Mouse (Mus musculus): Measurements from ENCODE around the gene 1700018B08Rik. TPM values are rescaled to one million over a fixed set of nuclear protein-coding genes. Genes with fewer than 3 reads are reported as not detected.
A peak's percentile ranks its signal among the peaks of the same experiment; 100 is the strongest.

Gene 1700018B08Rik
- polyA plus RNA-seq, 1 experiment, result not detected

DNA sequence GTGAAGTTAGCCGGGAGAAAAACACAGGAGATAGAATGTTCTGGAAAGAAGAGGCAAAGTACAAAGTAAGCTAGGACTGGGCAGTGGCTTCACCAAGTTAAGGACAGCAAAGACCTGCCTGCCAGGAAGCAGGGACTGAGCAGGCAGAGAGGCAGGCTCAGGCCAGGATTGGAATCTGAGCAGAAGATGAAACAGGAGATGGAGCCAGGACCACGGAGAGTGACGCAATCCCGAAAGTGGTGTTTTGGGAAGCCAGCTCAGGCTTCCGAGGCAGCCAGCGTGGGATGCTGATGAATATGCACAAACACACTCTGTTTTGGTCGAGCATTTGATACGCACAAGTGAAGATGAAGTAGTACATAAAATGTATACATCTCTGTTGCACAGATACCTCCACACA, 39.5 kb upstream of the 1700018B08Rik start:
- Histone ChIP-seq H3K27ac (ENCODE audit: insufficient read depth, low read length) (no peak overlapping the region), H3K4me3 (ENCODE audit: insufficient read depth, low read length) (no peak overlapping the region), H3K4me1 (ENCODE audit: control insufficient read depth, insufficient read depth, low read length) (no peaks in the 10 kb centered on the region)
- TF ChIP-seq CTCF (IDR thresholded peaks at IDR 0.05; ENCODE audit: borderline replicate concordance, insufficient read depth, low read length) (no peak), POLR2A (IDR thresholded peaks at IDR 0.05; ENCODE audit: low read depth, low read length) (no peak)

DNA sequence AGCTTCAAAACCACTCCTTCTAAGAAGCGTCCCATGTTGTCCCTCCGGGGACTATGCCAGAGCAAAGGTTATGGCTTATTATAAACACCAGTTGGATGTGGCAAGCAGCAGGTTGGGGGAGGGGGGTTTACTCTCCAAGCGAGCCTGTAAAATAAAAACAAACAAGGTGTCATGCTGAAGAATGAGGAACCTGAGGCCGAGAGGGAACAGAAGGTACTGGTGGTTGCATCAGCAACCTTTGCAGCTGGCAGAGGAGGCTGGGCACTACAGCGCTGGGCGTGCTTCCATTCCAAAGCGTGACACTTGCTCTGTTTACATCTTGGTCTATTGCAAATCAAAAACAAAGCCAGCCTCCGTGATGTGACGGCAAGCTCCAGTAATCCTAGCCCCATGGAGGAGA, 36.3 kb upstream of the 1700018B08Rik start:
- peaks cover 4% of the 10 kb centered on the region; the same call in 1 of the 2 replicates for H3K4me1 ChIP-seq (ENCODE audit: control insufficient read depth, insufficient read depth, low read length)
- no peak overlapping the region for H3K27ac ChIP-seq (ENCODE audit: insufficient read depth, low read length)
- TF ChIP-seq CTCF (IDR thresholded peaks at IDR 0.05; ENCODE audit: borderline replicate concordance, insufficient read depth, low read length) (no peak), POLR2A (IDR thresholded peaks at IDR 0.05; ENCODE audit: low read depth, low read length) (no peak)
- H3K4me3 ChIP-seq (ENCODE audit: insufficient read depth, low read length), result no peak overlapping the region

DNA sequence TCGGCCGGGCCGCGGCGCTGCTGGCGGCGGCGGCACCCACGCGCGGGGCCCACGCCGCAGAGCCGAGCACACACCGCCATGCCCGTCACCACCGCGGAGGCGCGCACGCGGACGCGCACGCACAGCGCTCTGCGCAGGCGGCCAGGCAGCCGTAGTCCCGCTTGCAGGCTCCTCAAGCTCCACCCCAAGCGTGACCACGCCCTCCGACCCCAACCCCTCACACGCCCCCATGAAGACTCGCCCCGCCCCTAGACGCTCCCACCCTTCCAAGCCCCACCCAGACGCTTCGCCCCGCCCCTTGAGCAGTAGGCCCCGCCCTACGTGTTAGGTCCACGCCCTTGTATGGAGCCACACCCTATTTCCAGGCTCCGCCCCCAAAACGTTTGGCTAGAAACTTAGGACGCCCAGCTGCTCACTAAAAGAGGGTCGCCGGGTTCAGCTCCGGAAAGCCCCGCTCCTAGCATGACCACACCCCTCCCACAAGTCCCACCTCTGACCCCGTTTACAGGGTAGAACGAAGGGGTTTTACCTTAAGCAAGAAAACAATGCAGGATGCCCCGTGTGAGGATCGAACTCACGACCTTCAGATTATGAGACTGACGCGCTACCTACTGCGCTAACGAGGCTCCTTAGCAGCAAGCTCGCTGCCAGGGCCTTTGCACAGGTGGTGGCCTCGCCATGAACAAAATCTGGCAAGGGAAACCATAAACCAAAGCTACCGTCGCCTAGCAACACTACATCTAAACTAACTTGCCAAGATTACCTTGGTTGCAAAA, 34.7 kb upstream of the 1700018B08Rik start, which contains the start of gene Fbxo31:
TSS of gene Fbxo31 (minus strand) at position 131 of the 776 bp plus-strand sequence.
- Histone ChIP-seq H3K27ac (ENCODE audit: insufficient read depth, low read length) (no peak within 1 kb of the TSS), H3K4me1 (ENCODE audit: control insufficient read depth, insufficient read depth, low read length) (peaks cover 4% of the 10 kb centered on the region; the same call in 1 of the 2 replicates), H3K4me3 (ENCODE audit: insufficient read depth, low read length) (peak within 1 kb of the TSS; percentile 85)
- TF ChIP-seq POLR2A (IDR thresholded peaks at IDR 0.05; ENCODE audit: low read depth, low read length) (peak; percentile 89), CTCF (IDR thresholded peaks at IDR 0.05; ENCODE audit: borderline replicate concordance, insufficient read depth, low read length) (no peak)

DNA sequence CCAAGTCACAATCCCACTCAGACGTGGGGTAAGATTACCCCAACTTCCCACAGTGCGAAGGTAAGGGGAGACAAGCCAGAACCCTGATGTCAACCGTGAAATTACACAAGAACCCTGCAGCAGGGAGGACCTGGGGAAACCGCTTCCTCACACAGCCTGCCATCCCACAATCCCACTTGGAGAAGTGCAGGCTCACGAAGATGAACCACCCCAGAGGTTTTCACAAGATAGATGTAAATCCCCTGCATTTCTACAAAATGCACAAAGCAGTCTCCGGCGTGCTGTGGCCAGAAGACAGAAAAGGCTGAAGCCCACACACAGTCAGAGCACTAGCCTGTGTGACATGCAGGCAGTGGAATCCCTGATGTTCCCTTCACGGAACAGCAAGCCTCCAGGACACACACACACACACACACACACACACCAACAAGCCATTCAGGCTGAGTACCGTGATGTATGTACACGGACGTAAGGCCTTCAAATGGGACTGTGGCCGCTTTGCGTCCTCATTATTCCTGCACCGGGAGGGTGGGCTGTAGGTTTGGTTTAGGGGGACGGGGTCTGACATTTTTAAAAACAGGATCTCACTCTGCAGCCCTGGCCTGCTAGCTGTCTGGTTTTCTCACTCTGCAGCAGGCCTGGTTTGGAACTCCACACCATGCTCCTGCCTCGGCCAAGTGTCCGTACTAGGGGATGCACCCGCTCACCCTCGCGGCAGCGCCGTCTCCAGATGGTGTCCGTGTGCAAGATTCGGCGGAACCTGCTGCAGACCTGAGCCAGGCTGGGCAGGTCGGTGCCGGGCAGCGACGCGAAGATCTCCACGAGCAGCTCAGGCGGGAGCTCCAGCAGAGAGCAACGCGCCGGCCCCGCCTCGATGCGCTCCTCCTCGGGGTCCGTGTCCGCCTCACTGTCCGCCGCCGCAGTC, 33.9 kb upstream of the 1700018B08Rik start:
- TF ChIP-seq CTCF (IDR thresholded peaks at IDR 0.05; ENCODE audit: borderline replicate concordance, insufficient read depth, low read length) (no peak), POLR2A (IDR thresholded peaks at IDR 0.05; ENCODE audit: low read depth, low read length) (no peak)
- peak overlapping the region; percentile 85 for H3K4me3 ChIP-seq (ENCODE audit: insufficient read depth, low read length)
- H3K27ac ChIP-seq (ENCODE audit: insufficient read depth, low read length), result no peak overlapping the region
- H3K4me1 ChIP-seq (ENCODE audit: control insufficient read depth, insufficient read depth, low read length), result peaks cover 4% of the 10 kb centered on the region; the same call in 1 of the 2 replicates

DNA sequence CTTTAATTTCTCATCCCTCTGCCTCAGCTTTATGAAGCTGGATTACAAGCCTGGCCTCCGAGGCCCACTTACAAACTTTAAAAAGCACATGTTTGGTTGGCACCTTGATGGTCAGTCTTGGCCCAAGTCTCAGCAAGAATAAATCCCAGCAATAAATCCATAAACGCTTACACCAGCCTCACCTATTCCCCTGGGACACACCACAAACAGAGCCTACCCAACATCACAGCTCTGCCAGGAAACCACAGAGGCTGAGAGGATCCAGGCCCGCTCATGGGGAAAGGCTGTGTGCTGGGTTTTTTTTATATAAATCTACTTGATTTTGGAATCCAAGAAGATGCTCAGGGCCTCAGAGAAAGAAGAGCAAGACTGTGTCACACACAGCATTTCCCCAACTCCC, 31.5 kb upstream of the 1700018B08Rik start:
- Histone ChIP-seq H3K4me1 (ENCODE audit: control insufficient read depth, insufficient read depth, low read length) (peaks cover 4% of the 10 kb centered on the region; the same call in 1 of the 2 replicates), H3K27ac (ENCODE audit: insufficient read depth, low read length) (no peak overlapping the region), H3K4me3 (ENCODE audit: insufficient read depth, low read length) (no peak overlapping the region)
- TF ChIP-seq POLR2A (IDR thresholded peaks at IDR 0.05; ENCODE audit: low read depth, low read length), result no peak
- no peak for TF ChIP-seq CTCF (IDR thresholded peaks at IDR 0.05; ENCODE audit: borderline replicate concordance, insufficient read depth, low read length)

DNA sequence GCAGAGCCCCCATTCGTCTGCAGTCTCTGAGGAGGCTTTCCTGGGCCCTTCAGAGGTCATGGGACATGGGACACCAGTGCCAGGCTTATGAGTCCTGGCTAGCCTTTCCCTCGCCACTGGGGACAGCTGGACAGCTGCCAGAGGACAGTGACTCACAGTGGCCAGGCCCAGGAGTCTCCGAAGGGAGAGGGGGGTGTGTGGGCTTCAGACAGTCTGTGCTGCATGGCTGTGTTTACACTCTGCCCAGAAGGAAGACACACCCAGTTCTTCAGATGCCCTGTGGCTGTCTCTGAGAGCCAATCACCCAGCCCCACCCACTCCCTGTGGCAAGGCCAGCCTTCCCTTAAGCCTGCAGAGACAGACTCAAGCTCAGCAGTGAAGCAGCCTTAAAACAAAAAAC, 29.2 kb upstream of the 1700018B08Rik start:
- no peak overlapping the region for H3K27ac ChIP-seq (ENCODE audit: insufficient read depth, low read length)
- no peak overlapping the region for H3K4me3 ChIP-seq (ENCODE audit: insufficient read depth, low read length)
- TF ChIP-seq CTCF (IDR thresholded peaks at IDR 0.05; ENCODE audit: borderline replicate concordance, insufficient read depth, low read length) (no peak), POLR2A (IDR thresholded peaks at IDR 0.05; ENCODE audit: low read depth, low read length) (no peak)
- peaks cover 4% of the 10 kb centered on the region; the same call in 1 of the 2 replicates for H3K4me1 ChIP-seq (ENCODE audit: control insufficient read depth, insufficient read depth, low read length)

DNA sequence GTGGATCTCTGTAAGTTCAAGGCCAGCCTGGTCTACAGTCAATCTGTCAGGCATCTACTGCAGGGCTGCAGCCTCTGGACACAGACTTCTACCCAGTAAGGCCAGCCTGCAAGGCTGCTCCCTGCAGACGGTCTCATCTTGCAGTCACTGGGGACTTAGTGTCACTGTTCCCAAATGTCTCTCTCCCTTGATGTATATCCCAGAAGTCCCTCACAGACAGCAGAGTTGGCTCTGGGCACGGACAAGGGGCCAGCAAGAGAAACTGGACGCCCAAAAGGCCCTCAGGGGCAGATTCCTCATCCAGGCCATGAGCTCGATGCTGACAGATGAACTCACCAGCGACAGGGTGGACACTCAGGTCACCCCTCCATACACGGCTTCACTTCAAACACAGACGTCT, 28.0 kb upstream of the 1700018B08Rik start:
- H3K4me1 ChIP-seq (ENCODE audit: control insufficient read depth, insufficient read depth, low read length), result peaks cover 4% of the 10 kb centered on the region; the same call in 1 of the 2 replicates
- no peak overlapping the region for H3K4me3 ChIP-seq (ENCODE audit: insufficient read depth, low read length)
- no peak overlapping the region for H3K27ac ChIP-seq (ENCODE audit: insufficient read depth, low read length)
- TF ChIP-seq CTCF (IDR thresholded peaks at IDR 0.05; ENCODE audit: borderline replicate concordance, insufficient read depth, low read length), result no peak
- TF ChIP-seq POLR2A (IDR thresholded peaks at IDR 0.05; ENCODE audit: low read depth, low read length), result no peak

DNA sequence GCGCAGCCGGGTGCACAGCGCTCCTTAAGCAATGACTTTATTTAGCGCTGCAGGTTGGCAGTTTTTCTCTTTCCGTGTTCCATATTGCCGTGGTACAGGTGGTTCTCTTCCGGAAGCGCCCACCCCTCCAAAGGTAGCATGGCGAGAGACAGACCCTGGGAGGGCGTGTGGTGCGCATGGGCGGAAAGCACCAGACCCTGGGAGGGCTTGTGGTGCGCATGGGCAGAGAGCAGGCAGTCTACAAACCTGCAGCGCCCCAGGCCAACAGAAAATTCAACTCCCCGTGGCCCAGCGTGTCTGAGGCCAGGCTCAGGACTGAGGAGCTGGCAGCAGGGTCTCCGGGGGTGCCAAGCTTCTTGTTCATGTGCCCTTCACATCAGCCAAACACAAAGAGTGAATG, 26.7 kb upstream of the 1700018B08Rik start:
- no peak for TF ChIP-seq POLR2A (IDR thresholded peaks at IDR 0.05; ENCODE audit: low read depth, low read length)
- no peak for TF ChIP-seq CTCF (IDR thresholded peaks at IDR 0.05; ENCODE audit: borderline replicate concordance, insufficient read depth, low read length)
- no peaks in the 10 kb centered on the region for H3K4me1 ChIP-seq (ENCODE audit: control insufficient read depth, insufficient read depth, low read length)
- H3K27ac ChIP-seq (ENCODE audit: insufficient read depth, low read length), result no peak overlapping the region
- no peak overlapping the region for H3K4me3 ChIP-seq (ENCODE audit: insufficient read depth, low read length)

DNA sequence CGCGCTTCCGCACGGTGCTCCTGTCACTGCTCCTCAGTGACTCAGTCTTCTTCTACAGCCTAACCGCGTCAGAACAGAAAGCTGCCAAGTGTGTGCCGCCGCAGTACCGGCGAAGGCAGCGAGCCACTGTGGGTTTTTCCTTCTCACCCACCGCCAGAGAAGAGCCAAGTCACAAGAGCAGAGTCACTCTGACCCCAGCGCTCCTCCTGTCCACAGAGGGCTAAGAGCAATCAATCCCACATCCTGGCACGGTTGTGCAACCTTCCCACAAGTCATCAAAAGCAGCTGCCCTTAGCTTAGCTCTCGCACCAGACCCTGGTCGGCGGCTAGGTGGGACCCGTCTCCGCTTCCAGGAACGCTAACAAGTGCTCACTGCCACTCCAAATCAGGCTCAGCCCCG, 26.2 kb upstream of the 1700018B08Rik start:
- Histone ChIP-seq H3K4me1 (ENCODE audit: control insufficient read depth, insufficient read depth, low read length) (no peaks in the 10 kb centered on the region), H3K27ac (ENCODE audit: insufficient read depth, low read length) (no peak overlapping the region), H3K4me3 (ENCODE audit: insufficient read depth, low read length) (no peak overlapping the region)
- TF ChIP-seq POLR2A (IDR thresholded peaks at IDR 0.05; ENCODE audit: low read depth, low read length), result no peak
- no peak for TF ChIP-seq CTCF (IDR thresholded peaks at IDR 0.05; ENCODE audit: borderline replicate concordance, insufficient read depth, low read length)
